Mouse (Mus musculus): ENCODE data around the gene Insm1. TPM values are rescaled to one million over a fixed set of nuclear protein-coding genes. Genes with fewer than 3 reads are reported as not detected.

The Insm1 gene
- polyA plus RNA-seq, 1 experiment = not detected

GRCm38 (mm10) chr2:146257037-146257436 lies 35.3 kb downstream of the Insm1 start:
- H3K36me3 ChIP-seq (ENCODE audit: control insufficient read depth, insufficient read depth, low read length) = no peaks in the 10 kb centered on the region
- TF ChIP-seq POLR2A (IDR thresholded peaks at IDR 0.05; ENCODE audit: control insufficient read depth, low read depth, low read length) = no peak
- TF ChIP-seq CTCF (IDR thresholded peaks at IDR 0.05; ENCODE audit: control insufficient read depth, insufficient read depth, insufficient replicate concordance, low read depth, low read length) = no peak
- no peaks in the 10 kb centered on the region for H3K27me3 ChIP-seq (ENCODE audit: control insufficient read depth, insufficient read depth, low read length)
- H3K4me3 ChIP-seq (ENCODE audit: control insufficient read depth, low read depth, low read length) = no peak overlapping the region
- H3K27ac ChIP-seq (ENCODE audit: control insufficient read depth, insufficient read depth, low read depth, low read length) = no peak overlapping the region
- no peaks in the 10 kb centered on the region for H3K4me1 ChIP-seq (ENCODE audit: control insufficient read depth, insufficient read depth, low read length)

GRCm38 (mm10) chr2:146257609-146258008 lies 35.9 kb downstream of the Insm1 start:
- Histone ChIP-seq H3K27ac (ENCODE audit: control insufficient read depth, insufficient read depth, low read depth, low read length) (no peak overlapping the region), H3K4me3 (ENCODE audit: control insufficient read depth, low read depth, low read length) (no peak overlapping the region), H3K4me1 (ENCODE audit: control insufficient read depth, insufficient read depth, low read length) (no peaks in the 10 kb centered on the region), H3K27me3 (ENCODE audit: control insufficient read depth, insufficient read depth, low read length) (no peaks in the 10 kb centered on the region), H3K36me3 (ENCODE audit: control insufficient read depth, insufficient read depth, low read length) (no peaks in the 10 kb centered on the region)
- TF ChIP-seq POLR2A (IDR thresholded peaks at IDR 0.05; ENCODE audit: control insufficient read depth, low read depth, low read length) = no peak
- TF ChIP-seq CTCF (IDR thresholded peaks at IDR 0.05; ENCODE audit: control insufficient read depth, insufficient read depth, insufficient replicate concordance, low read depth, low read length) = no peak

- H3K36me3 ChIP-seq (ENCODE audit: control insufficient read depth, insufficient read depth, low read length) = no peaks in the 10 kb centered on the region
- no peak for TF ChIP-seq POLR2A (IDR thresholded peaks at IDR 0.05; ENCODE audit: control insufficient read depth, low read depth, low read length)
- no peak for TF ChIP-seq CTCF (IDR thresholded peaks at IDR 0.05; ENCODE audit: control insufficient read depth, insufficient read depth, insufficient replicate concordance, low read depth, low read length)
- H3K4me1 ChIP-seq (ENCODE audit: control insufficient read depth, insufficient read depth, low read length) = no peaks in the 10 kb centered on the region
- no peaks in the 10 kb centered on the region for H3K27me3 ChIP-seq (ENCODE audit: control insufficient read depth, insufficient read depth, low read length)
- no peak overlapping the region for H3K4me3 ChIP-seq (ENCODE audit: control insufficient read depth, low read depth, low read length)
- H3K27ac ChIP-seq (ENCODE audit: control insufficient read depth, insufficient read depth, low read depth, low read length) = no peak overlapping the region
Measured at GRCm38 (mm10) chr2:146258736-146259469, 37.2 kb downstream of the Insm1 start.

- Histone ChIP-seq H3K36me3 (ENCODE audit: control insufficient read depth, insufficient read depth, low read length) (no peaks in the 10 kb centered on the region), H3K27ac (ENCODE audit: control insufficient read depth, insufficient read depth, low read depth, low read length) (no peak overlapping the region), H3K4me3 (ENCODE audit: control insufficient read depth, low read depth, low read length) (no peak overlapping the region), H3K27me3 (ENCODE audit: control insufficient read depth, insufficient read depth, low read length) (no peaks in the 10 kb centered on the region), H3K4me1 (ENCODE audit: control insufficient read depth, insufficient read depth, low read length) (no peaks in the 10 kb centered on the region)
- no peak for TF ChIP-seq CTCF (IDR thresholded peaks at IDR 0.05; ENCODE audit: control insufficient read depth, insufficient read depth, insufficient replicate concordance, low read depth, low read length)
- no peak for TF ChIP-seq POLR2A (IDR thresholded peaks at IDR 0.05; ENCODE audit: control insufficient read depth, low read depth, low read length)
Measured at GRCm38 (mm10) chr2:146259787-146260560, 38.3 kb downstream of the Insm1 start.

GRCm38 (mm10) chr2:146261146-146261545 lies 39.4 kb downstream of the Insm1 start:
- H3K27ac ChIP-seq (ENCODE audit: control insufficient read depth, insufficient read depth, low read depth, low read length) = no peak overlapping the region
- TF ChIP-seq CTCF (IDR thresholded peaks at IDR 0.05; ENCODE audit: control insufficient read depth, insufficient read depth, insufficient replicate concordance, low read depth, low read length) = no peak
- no peaks in the 10 kb centered on the region for H3K4me1 ChIP-seq (ENCODE audit: control insufficient read depth, insufficient read depth, low read length)
- H3K4me3 ChIP-seq (ENCODE audit: control insufficient read depth, low read depth, low read length) = no peak overlapping the region
- H3K27me3 ChIP-seq (ENCODE audit: control insufficient read depth, insufficient read depth, low read length) = no peaks in the 10 kb centered on the region
- no peaks in the 10 kb centered on the region for H3K36me3 ChIP-seq (ENCODE audit: control insufficient read depth, insufficient read depth, low read length)

- TF ChIP-seq POLR2A (IDR thresholded peaks at IDR 0.05; ENCODE audit: control insufficient read depth, low read depth, low read length) (no peak), CTCF (IDR thresholded peaks at IDR 0.05; ENCODE audit: control insufficient read depth, insufficient read depth, insufficient replicate concordance, low read depth, low read length) (no peak)
- Histone ChIP-seq H3K4me1 (ENCODE audit: control insufficient read depth, insufficient read depth, low read length) (no peaks in the 10 kb centered on the region), H3K4me3 (ENCODE audit: control insufficient read depth, low read depth, low read length) (no peak overlapping the region), H3K27me3 (ENCODE audit: control insufficient read depth, insufficient read depth, low read length) (no peaks in the 10 kb centered on the region), H3K36me3 (ENCODE audit: control insufficient read depth, insufficient read depth, low read length) (no peaks in the 10 kb centered on the region), H3K27ac (ENCODE audit: control insufficient read depth, insufficient read depth, low read depth, low read length) (no peak overlapping the region)
Measured at GRCm38 (mm10) chr2:146262215-146262614, 40.5 kb downstream of the Insm1 start.

GRCm38 (mm10) chr2:146262966-146263365 lies 41.2 kb downstream of the Insm1 start:
- H3K27ac ChIP-seq (ENCODE audit: control insufficient read depth, insufficient read depth, low read depth, low read length) = no peak overlapping the region
- no peaks in the 10 kb centered on the region for H3K4me1 ChIP-seq (ENCODE audit: control insufficient read depth, insufficient read depth, low read length)
- no peak for TF ChIP-seq CTCF (IDR thresholded peaks at IDR 0.05; ENCODE audit: control insufficient read depth, insufficient read depth, insufficient replicate concordance, low read depth, low read length)
- H3K27me3 ChIP-seq (ENCODE audit: control insufficient read depth, insufficient read depth, low read length) = no peaks in the 10 kb centered on the region
- H3K4me3 ChIP-seq (ENCODE audit: control insufficient read depth, low read depth, low read length) = no peak overlapping the region
- no peaks in the 10 kb centered on the region for H3K36me3 ChIP-seq (ENCODE audit: control insufficient read depth, insufficient read depth, low read length)
